Mouse (Mus musculus) C2C12 (cell line): Measurements from ENCODE around the gene Rho. TPM values are rescaled to one million over a fixed set of nuclear protein-coding genes. Genes with fewer than 3 reads are reported as not detected.

ENCODE experiments used
- H3K27me3 ChIP-seq: one replicate; pipeline ENCODE4 v1.6.1; 2011; ENCODE audit not compliant: control insufficient read depth, insufficient read depth, insufficient read length
- H3K36me3 ChIP-seq: one replicate; pipeline ENCODE4 v1.6.1; 2011; ENCODE audit not compliant: control insufficient read depth, insufficient read depth
- H3K4me3 ChIP-seq: one replicate; pipeline ENCODE4 v1.5.1; 2011; ENCODE audit warnings: mild to moderate bottlenecking, control low read depth; ENCODE audit not compliant: poor library complexity, insufficient read depth, severe bottlenecking
- H3K79me2 ChIP-seq: one replicate; pipeline ENCODE4 v1.6.1; 2011; ENCODE audit not compliant: control insufficient read depth, insufficient read depth
- H3K79me3 ChIP-seq: one replicate; pipeline ENCODE4 v1.6.1; 2011; ENCODE audit warnings: low read depth, control low read depth
- H3ac ChIP-seq: one replicate; pipeline ENCODE3; 2011; ENCODE audit warnings: low read depth; ENCODE audit not compliant: control insufficient read depth, insufficient read length
- CEBPB ChIP-seq: IDR thresholded peaks from one replicate; pipeline ENCODE4 v1.6.1; 2011; ENCODE audit warnings: low read depth, mild to moderate bottlenecking, control low read depth, moderate library complexity
- CTCF ChIP-seq: IDR thresholded peaks from one replicate; pipeline ENCODE4 v1.5.1; 2011; ENCODE audit not compliant: control insufficient read depth, insufficient read depth, insufficient read length
- FOSL1 ChIP-seq: IDR thresholded peaks from one replicate; pipeline ENCODE4 v1.8.0; 2011; ENCODE audit warnings: mild to moderate bottlenecking, low read length; ENCODE audit not compliant: poor library complexity, insufficient read depth, severe bottlenecking
- MAX ChIP-seq: IDR thresholded peaks from one replicate; pipeline ENCODE4 v1.6.1; 2011; ENCODE audit warnings: mild to moderate bottlenecking, control low read depth
- MYOD1 ChIP-seq: IDR thresholded peaks from one replicate; pipeline ENCODE4 v1.6.1; 2011; ENCODE audit warnings: low read depth; ENCODE audit not compliant: control insufficient read depth, insufficient read length
- MYOG ChIP-seq: IDR thresholded peaks from one replicate; pipeline ENCODE4 v1.6.1; 2011; ENCODE audit not compliant: control insufficient read depth, insufficient read length; ENCODE audit errors: extremely low read depth
- USF1 ChIP-seq: IDR thresholded peaks from one replicate; pipeline ENCODE4 v1.6.1; 2011; ENCODE audit warnings: low read depth, mild to moderate bottlenecking, control low read depth, moderate library complexity
- polyA plus RNA-seq: library from polyadenylated mRNA; unstranded; fragments of >200 nt; fragmentation: generic; extraction: Trizol; gene quantifications from one replicate; pipeline ENCODE4 v1.2.1, GENCODE M21; 2012; ENCODE audit warnings: missing spikeins

Gene Rho
- polyA plus RNA-seq, 1 experiment = 0.01 TPM

DNA sequence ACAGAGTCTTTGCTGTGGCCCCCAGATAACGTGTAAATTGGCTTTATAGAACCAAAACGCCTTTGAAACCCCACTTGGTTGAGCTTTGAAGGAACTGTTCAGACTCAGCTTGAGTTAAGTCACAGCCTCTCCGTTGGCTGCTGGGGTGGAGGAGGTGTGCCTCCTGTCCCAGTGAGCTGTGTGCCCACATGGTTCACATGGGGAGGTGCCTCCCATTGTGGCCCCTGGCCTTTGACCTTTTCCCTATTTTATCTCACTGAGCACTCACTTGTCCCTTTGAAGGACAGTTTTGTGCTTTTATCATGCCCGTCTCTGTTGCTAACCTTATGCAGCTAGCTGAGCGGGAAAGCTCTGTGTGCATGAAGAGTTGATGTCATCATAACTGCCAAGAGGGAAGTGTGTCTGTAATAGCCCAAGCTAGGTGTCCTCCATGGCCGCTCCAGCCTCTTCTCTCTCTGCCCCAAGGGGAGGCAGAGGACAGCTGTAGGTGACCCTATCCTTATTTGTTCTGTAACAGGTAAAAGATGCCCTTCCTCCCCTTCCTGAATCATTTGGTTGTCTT is 23.0 kb upstream of the Rho start:
- Histone ChIP-seq H3K79me3 (no peaks in the 10 kb centered on the region), H3K4me3 (no peak overlapping the region), H3K79me2 (no peaks in the 10 kb centered on the region), H3K36me3 (no peaks in the 10 kb centered on the region), H3ac (no peak overlapping the region), H3K27me3 (no peaks in the 10 kb centered on the region)
- TF ChIP-seq MYOG (no peak), MYOD1 (no peak), USF1 (no peak), FOSL1 (no peak), MAX (no peak), CEBPB (no peak), CTCF (no peak)

GRCm38 (mm10) chr6:115909052-115909451 is 22.5 kb upstream of the Rho start:
- Histone ChIP-seq H3K27me3 (no peaks in the 10 kb centered on the region), H3K79me3 (no peaks in the 10 kb centered on the region), H3K36me3 (no peaks in the 10 kb centered on the region), H3ac (no peak overlapping the region), H3K79me2 (no peaks in the 10 kb centered on the region), H3K4me3 (no peak overlapping the region)
- no peak for TF ChIP-seq MAX
- TF ChIP-seq MYOG = no peak
- no peak for TF ChIP-seq CTCF
- no peak for TF ChIP-seq FOSL1

DNA sequence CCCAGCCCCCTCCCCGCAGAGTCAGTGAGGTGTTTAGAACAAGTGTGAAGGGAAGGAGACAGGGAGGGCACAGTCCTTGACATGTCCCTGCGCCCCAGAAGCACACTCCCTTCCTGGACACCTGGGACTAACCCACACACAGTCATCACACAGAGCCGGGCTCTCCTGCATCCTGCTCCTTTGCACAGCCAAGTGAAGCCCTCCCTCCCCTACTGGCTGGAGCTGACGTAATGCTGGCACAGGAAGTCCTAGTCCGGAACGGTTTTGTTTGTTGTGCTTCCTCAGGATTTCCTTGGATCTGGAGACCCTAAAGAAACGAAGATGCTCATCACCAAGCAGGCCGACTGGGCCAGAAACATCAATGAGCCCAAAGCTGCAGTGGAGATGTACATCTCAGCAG is 21.6 kb upstream of the Rho start:
- no peaks in the 10 kb centered on the region for H3K36me3 ChIP-seq
- no peaks in the 10 kb centered on the region for H3K27me3 ChIP-seq
- no peak overlapping the region for H3ac ChIP-seq
- H3K79me2 ChIP-seq = no peaks in the 10 kb centered on the region
- H3K79me3 ChIP-seq = no peaks in the 10 kb centered on the region
- no peak overlapping the region for H3K4me3 ChIP-seq
- TF ChIP-seq USF1 = no peak
- TF ChIP-seq MYOD1 = no peak
- TF ChIP-seq CTCF = no peak
- TF ChIP-seq FOSL1 = no peak
- no peak for TF ChIP-seq MYOG
- TF ChIP-seq MAX = no peak
- TF ChIP-seq CEBPB = no peak

- Histone ChIP-seq H3K79me2 (no peaks in the 10 kb centered on the region), H3K4me3 (no peak overlapping the region), H3K27me3 (no peaks in the 10 kb centered on the region), H3K36me3 (no peaks in the 10 kb centered on the region), H3ac (no peak overlapping the region), H3K79me3 (no peaks in the 10 kb centered on the region)
- TF ChIP-seq CTCF (no peak), MYOG (no peak), MAX (no peak), USF1 (no peak), MYOD1 (no peak), CEBPB (no peak), FOSL1 (no peak)
Measured at GRCm38 (mm10) chr6:115911763-115912162, 19.8 kb upstream of the Rho start.

GRCm38 (mm10) chr6:115913482-115913881 is 18.1 kb upstream of the Rho start:
- TF ChIP-seq MYOG (no peak), CEBPB (no peak), CTCF (no peak), USF1 (no peak), MAX (no peak), FOSL1 (no peak), MYOD1 (no peak)
- H3K4me3 ChIP-seq = no peak overlapping the region
- H3K27me3 ChIP-seq = no peaks in the 10 kb centered on the region
- H3ac ChIP-seq = no peak overlapping the region
- no peaks in the 10 kb centered on the region for H3K79me2 ChIP-seq
- H3K36me3 ChIP-seq = no peaks in the 10 kb centered on the region
- no peaks in the 10 kb centered on the region for H3K79me3 ChIP-seq

GRCm38 (mm10) chr6:115914511-115915202 is 16.9 kb upstream of the Rho start:
- Histone ChIP-seq H3K4me3 (no peak overlapping the region), H3K27me3 (no peaks in the 10 kb centered on the region), H3K36me3 (no peaks in the 10 kb centered on the region), H3ac (no peak overlapping the region), H3K79me2 (no peaks in the 10 kb centered on the region), H3K79me3 (no peaks in the 10 kb centered on the region)
- TF ChIP-seq FOSL1 (no peak), MAX (no peak), USF1 (no peak), CEBPB (no peak), MYOD1 (no peak), MYOG (no peak), CTCF (no peak)
